Mouse (Mus musculus) neural tube, embryonic 11.5 days (tissue): ENCODE measurements around the gene Kcnip1. TPM values are rescaled to one million over a fixed set of nuclear protein-coding genes. Genes with fewer than 3 reads are reported as not detected.

Experiments used
- ATAC-seq: fragments of 200-750 bp; cut with Nextera tagmentation; 2 replicates; pipeline ENCODE4 v1.8.0; 2017; ENCODE audit warnings: moderate number of reproducible peaks, mild to moderate bottlenecking, moderate TSS enrichment, moderate library complexity; ENCODE audit not compliant: insufficient read depth, low FRiP score, low TSS enrichment
- DNase-seq: peaks from one replicate; pipeline ENCODE4 v3.0.0-alpha.2; 2015; ENCODE audit warnings: low spot score
- H3K27ac ChIP-seq: fragments of 300-500 bp; sonication (generic); 2 replicates; pipeline ENCODE4 v1.5.1; 2014; ENCODE audit warnings: low read depth, mild to moderate bottlenecking, low read length
- H3K27me3 ChIP-seq: fragments of 300-500 bp; sonication (generic); 2 replicates; pipeline ENCODE4 v1.6.1; 2014; ENCODE audit warnings: mild to moderate bottlenecking, low read length, mixed read lengths; ENCODE audit not compliant: control insufficient read depth, insufficient read depth
- H3K36me3 ChIP-seq: fragments of 300-500 bp; sonication (generic); 2 replicates; pipeline ENCODE4 v1.6.1; 2014; ENCODE audit warnings: mild to moderate bottlenecking, low read length, moderate library complexity, mixed read lengths; ENCODE audit not compliant: control insufficient read depth, insufficient read depth
- H3K4me1 ChIP-seq: fragments of 300-500 bp; sonication (generic); 2 replicates; pipeline ENCODE4 v1.6.1; 2014; ENCODE audit warnings: low read length, mixed read lengths; ENCODE audit not compliant: control insufficient read depth, insufficient read depth
- H3K4me2 ChIP-seq: fragments of 300-500 bp; sonication (generic); 2 replicates; pipeline ENCODE4 v1.6.1; 2014; ENCODE audit warnings: low read depth, mild to moderate bottlenecking, moderate library complexity
- H3K4me3 ChIP-seq: fragments of 300-500 bp; sonication (generic); 2 replicates; pipeline ENCODE4 v1.5.1; 2014; ENCODE audit warnings: low read depth, low read length
- H3K9ac ChIP-seq: fragments of 300-500 bp; sonication (generic); 2 replicates; pipeline ENCODE4 v1.6.1; 2014; ENCODE audit warnings: mild to moderate bottlenecking, low read length
- H3K9me3 ChIP-seq: fragments of 300-500 bp; sonication (generic); 2 replicates; pipeline ENCODE4 v1.6.1; 2016; ENCODE audit warnings: low read length; ENCODE audit not compliant: control insufficient read depth
- WGBS: fragments of 180-500 bp; shearing (Covaris S2); extraction: QIAGEN DNeasy Blood & Tissue Kit; methylation state at CpG from one replicate; pipeline ENCODE4 v1.1.7; 2014; 5-methylcytosine and 5-hydroxymethylcytosine counted together
- polyA plus RNA-seq: library from polyadenylated mRNA; unstranded; fragments of >200 nt; fragmentation: Nextera tagmentation; extraction: Ambion mirVana; gene quantifications from 2 replicates; pipeline ENCODE4 v1.2.1, GENCODE M21; 2014

Kcnip1 gene
- polyA plus RNA-seq, 1 experiment from 2014 or later: 16.7 TPM

- Histone ChIP-seq H3K4me2 (no peak overlapping the region), H3K9ac (no peak overlapping the region), H3K36me3 (no peaks in the 10 kb centered on the region), H3K27ac (no peak overlapping the region), H3K27me3 (no peaks in the 10 kb centered on the region), H3K4me1 (no peaks in the 10 kb centered on the region), H3K4me3 (no peak overlapping the region), H3K9me3 (no peaks in the 10 kb centered on the region)
- ATAC-seq (no peak), DNase-seq (no peak)
- WGBS: 36% methylated on average over 4 of the region's 4 CpGs
These were observed 286.2 kb downstream of the Kcnip1 start for GRCm38 (mm10) chr11:33706777-33707176.

- Histone ChIP-seq H3K4me2 (no peak overlapping the region), H3K36me3 (no peaks in the 10 kb centered on the region), H3K4me3 (no peak overlapping the region), H3K27me3 (no peaks in the 10 kb centered on the region), H3K9me3 (no peaks in the 10 kb centered on the region), H3K27ac (no peak overlapping the region), H3K4me1 (no peaks in the 10 kb centered on the region), H3K9ac (no peak overlapping the region)
- 29% methylated on average over 2 of the region's 2 CpGs for WGBS
- DNase-seq (peak; percentile 21), ATAC-seq (no peak; the same call in 1 of the 2 replicates)
These were observed 290.9 kb downstream of the Kcnip1 start for GRCm38 (mm10) chr11:33701958-33702459.

- DNase-seq (no peak), ATAC-seq (no peak)
- Histone ChIP-seq H3K27me3 (no peaks in the 10 kb centered on the region), H3K9ac (no peak overlapping the region), H3K4me2 (no peak overlapping the region), H3K27ac (no peak overlapping the region), H3K4me1 (no peaks in the 10 kb centered on the region), H3K4me3 (no peak overlapping the region), H3K36me3 (no peaks in the 10 kb centered on the region), H3K9me3 (no peaks in the 10 kb centered on the region)
- WGBS: 60% methylated on average over 1 of the region's 1 CpGs
These were observed 291.6 kb downstream of the Kcnip1 start for GRCm38 (mm10) chr11:33701236-33701957.

- ATAC-seq (no peak), DNase-seq (no peak)
- Histone ChIP-seq H3K9ac (no peak overlapping the region), H3K4me1 (no peaks in the 10 kb centered on the region), H3K9me3 (no peaks in the 10 kb centered on the region), H3K4me2 (no peak overlapping the region), H3K36me3 (no peaks in the 10 kb centered on the region), H3K27ac (no peak overlapping the region), H3K4me3 (no peak overlapping the region), H3K27me3 (no peaks in the 10 kb centered on the region)
- WGBS: 56% methylated on average over 4 of the region's 4 CpGs
These were observed 292.2 kb downstream of the Kcnip1 start for GRCm38 (mm10) chr11:33700725-33701124.

GRCm38 (mm10) chr11:33690181-33690580 lies 302.8 kb downstream of the Kcnip1 start:
- H3K27me3 ChIP-seq: no peaks in the 10 kb centered on the region
- no peak overlapping the region for H3K9ac ChIP-seq
- 94% methylated on average over 3 of the region's 3 CpGs for WGBS
- H3K36me3 ChIP-seq: no peaks in the 10 kb centered on the region
- DNase-seq (no peak), ATAC-seq (no peak)
- no peak overlapping the region for H3K4me2 ChIP-seq
- no peak overlapping the region for H3K4me3 ChIP-seq
- no peaks in the 10 kb centered on the region for H3K4me1 ChIP-seq
- H3K9me3 ChIP-seq: no peaks in the 10 kb centered on the region
- H3K27ac ChIP-seq: no peak overlapping the region

GRCm38 (mm10) chr11:33685904-33686303 lies 307.0 kb downstream of the Kcnip1 start:
- DNase-seq (no peak), ATAC-seq (no peak)
- Histone ChIP-seq H3K27me3 (no peaks in the 10 kb centered on the region), H3K4me2 (no peak overlapping the region), H3K4me1 (no peaks in the 10 kb centered on the region), H3K9me3 (no peaks in the 10 kb centered on the region), H3K4me3 (no peak overlapping the region), H3K9ac (no peak overlapping the region), H3K27ac (no peak overlapping the region), H3K36me3 (no peaks in the 10 kb centered on the region)
- WGBS: 83% methylated on average over 3 of the region's 3 CpGs

GRCm38 (mm10) chr11:33680151-33680550 lies 312.8 kb downstream of the Kcnip1 start:
- no peak overlapping the region for H3K27ac ChIP-seq
- H3K4me3 ChIP-seq: no peak overlapping the region
- DNase-seq (peak; percentile 74), ATAC-seq (no peak)
- WGBS: 1% methylated on average over 15 of the region's 15 CpGs
- H3K27me3 ChIP-seq: no peaks in the 10 kb centered on the region
- no peaks in the 10 kb centered on the region for H3K36me3 ChIP-seq
- no peaks in the 10 kb centered on the region for H3K4me1 ChIP-seq
- H3K9me3 ChIP-seq: no peaks in the 10 kb centered on the region
- H3K9ac ChIP-seq: no peak overlapping the region
- H3K4me2 ChIP-seq: no peak overlapping the region

- DNase-seq (peak; percentile 29), ATAC-seq (peak; percentile 74)
- WGBS: 70% methylated on average over 10 of the region's 10 CpGs
These were observed 322.6 kb downstream of the Kcnip1 start for GRCm38 (mm10) chr11:33670105-33670965.

More at GRCm38 (mm10) chr11:33670105-33670965, 322.6 kb downstream of the Kcnip1 start:
- H3K27me3 ChIP-seq: no peaks in the 10 kb centered on the region
- H3K36me3 ChIP-seq: no peaks in the 10 kb centered on the region
- no peak overlapping the region for H3K4me2 ChIP-seq
- H3K4me1 ChIP-seq: no peaks in the 10 kb centered on the region
- H3K9me3 ChIP-seq: no peaks in the 10 kb centered on the region
- no peak overlapping the region for H3K9ac ChIP-seq
- H3K27ac ChIP-seq: no peak overlapping the region
- no peak overlapping the region for H3K4me3 ChIP-seq
